Mouse (Mus musculus): ENCODE results near the gene Stx11. TPM values are rescaled to one million over a fixed set of nuclear protein-coding genes. Genes with fewer than 3 reads are reported as not detected.

Stx11 gene
- polyA plus RNA-seq, 1 experiment: 0.23 TPM

GRCm38 (mm10) chr10:12991953-12992352 lies 27.9 kb upstream of the Stx11 start:
- H3K27ac ChIP-seq (ENCODE audit: control insufficient read depth, insufficient read depth, low read depth, low read length): no peak overlapping the region
- no peak overlapping the region for H3K4me3 ChIP-seq (ENCODE audit: control insufficient read depth, low read depth, low read length)
- H3K4me1 ChIP-seq (ENCODE audit: control insufficient read depth, insufficient read depth, low read length): peaks cover 3% of the 10 kb centered on the region; the same call in 1 of the 2 replicates
- TF ChIP-seq CTCF (IDR thresholded peaks at IDR 0.05; ENCODE audit: control insufficient read depth, insufficient read depth, insufficient replicate concordance, low read depth, low read length): no peak
- no peak for TF ChIP-seq POLR2A (IDR thresholded peaks at IDR 0.05; ENCODE audit: control insufficient read depth, low read depth, low read length)
- no peaks in the 10 kb centered on the region for H3K27me3 ChIP-seq (ENCODE audit: control insufficient read depth, insufficient read depth, low read length)
- H3K36me3 ChIP-seq (ENCODE audit: control insufficient read depth, insufficient read depth, low read length): no peaks in the 10 kb centered on the region

DNA sequence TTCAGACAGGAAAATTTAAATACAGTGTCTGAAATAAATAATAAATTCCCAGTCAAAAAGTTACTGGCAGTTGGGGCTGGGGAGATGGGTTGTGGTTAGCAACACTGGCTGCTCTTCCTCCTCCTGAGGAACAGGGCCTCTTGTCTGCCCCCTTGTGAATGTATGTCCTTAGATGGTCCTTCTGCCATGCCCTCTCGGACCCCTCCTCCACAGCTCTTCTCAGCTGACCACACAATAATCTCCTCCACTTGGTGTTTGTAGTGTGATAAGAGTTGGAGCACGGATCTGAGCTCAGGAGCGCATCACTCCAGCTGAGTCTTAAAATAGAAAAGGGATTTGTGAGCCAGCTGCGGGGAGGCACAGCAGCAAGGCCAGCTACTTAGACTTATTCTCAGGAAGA lies 22.8 kb upstream of the Stx11 start:
- TF ChIP-seq POLR2A (IDR thresholded peaks at IDR 0.05; ENCODE audit: control insufficient read depth, low read depth, low read length) (no peak), CTCF (IDR thresholded peaks at IDR 0.05; ENCODE audit: control insufficient read depth, insufficient read depth, insufficient replicate concordance, low read depth, low read length) (no peak)
- Histone ChIP-seq H3K36me3 (ENCODE audit: control insufficient read depth, insufficient read depth, low read length) (no peaks in the 10 kb centered on the region), H3K4me3 (ENCODE audit: control insufficient read depth, low read depth, low read length) (no peak overlapping the region), H3K4me1 (ENCODE audit: control insufficient read depth, insufficient read depth, low read length) (no peaks in the 10 kb centered on the region), H3K27me3 (ENCODE audit: control insufficient read depth, insufficient read depth, low read length) (no peaks in the 10 kb centered on the region), H3K27ac (ENCODE audit: control insufficient read depth, insufficient read depth, low read depth, low read length) (no peak overlapping the region)

- Histone ChIP-seq H3K36me3 (ENCODE audit: control insufficient read depth, insufficient read depth, low read length) (no peaks in the 10 kb centered on the region), H3K27me3 (ENCODE audit: control insufficient read depth, insufficient read depth, low read length) (no peaks in the 10 kb centered on the region), H3K4me3 (ENCODE audit: control insufficient read depth, low read depth, low read length) (no peak overlapping the region), H3K4me1 (ENCODE audit: control insufficient read depth, insufficient read depth, low read length) (no peaks in the 10 kb centered on the region), H3K27ac (ENCODE audit: control insufficient read depth, insufficient read depth, low read depth, low read length) (no peak overlapping the region)
- TF ChIP-seq POLR2A (IDR thresholded peaks at IDR 0.05; ENCODE audit: control insufficient read depth, low read depth, low read length): no peak
- TF ChIP-seq CTCF (IDR thresholded peaks at IDR 0.05; ENCODE audit: control insufficient read depth, insufficient read depth, insufficient replicate concordance, low read depth, low read length): no peak
Observed at GRCm38 (mm10) chr10:12986485-12986884, 22.4 kb upstream of the Stx11 start.

GRCm38 (mm10) chr10:12985028-12985427 lies 20.9 kb upstream of the Stx11 start:
- TF ChIP-seq CTCF (IDR thresholded peaks at IDR 0.05; ENCODE audit: control insufficient read depth, insufficient read depth, insufficient replicate concordance, low read depth, low read length) (no peak), POLR2A (IDR thresholded peaks at IDR 0.05; ENCODE audit: control insufficient read depth, low read depth, low read length) (no peak)
- H3K4me3 ChIP-seq (ENCODE audit: control insufficient read depth, low read depth, low read length): no peak overlapping the region

DNA sequence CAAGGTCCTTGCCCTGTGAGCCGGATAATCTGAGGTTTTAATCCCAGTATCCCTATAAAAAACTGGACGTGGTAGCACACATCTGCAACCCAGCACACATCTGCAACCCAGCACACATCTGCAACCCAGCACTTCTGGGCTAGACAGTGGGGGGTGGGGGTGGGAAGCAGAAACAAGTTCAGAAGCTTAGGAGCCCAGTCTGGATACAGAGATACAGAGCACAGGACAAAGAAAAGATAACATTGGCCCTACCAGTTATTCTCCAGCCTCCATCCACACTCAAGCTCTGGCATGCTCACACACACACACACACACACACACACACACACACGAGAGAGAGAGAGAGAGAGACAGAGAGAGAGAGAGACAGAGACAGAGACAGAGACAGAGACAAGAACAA lies 19.4 kb upstream of the Stx11 start:
- TF ChIP-seq CTCF (IDR thresholded peaks at IDR 0.05; ENCODE audit: control insufficient read depth, insufficient read depth, insufficient replicate concordance, low read depth, low read length): no peak

More at GRCm38 (mm10) chr10:12985028-12985427, 20.9 kb upstream of the Stx11 start:
- Histone ChIP-seq H3K4me1 (ENCODE audit: control insufficient read depth, insufficient read depth, low read length) (no peaks in the 10 kb centered on the region), H3K27me3 (ENCODE audit: control insufficient read depth, insufficient read depth, low read length) (no peaks in the 10 kb centered on the region), H3K27ac (ENCODE audit: control insufficient read depth, insufficient read depth, low read depth, low read length) (no peak overlapping the region), H3K36me3 (ENCODE audit: control insufficient read depth, insufficient read depth, low read length) (no peaks in the 10 kb centered on the region)

DNA sequence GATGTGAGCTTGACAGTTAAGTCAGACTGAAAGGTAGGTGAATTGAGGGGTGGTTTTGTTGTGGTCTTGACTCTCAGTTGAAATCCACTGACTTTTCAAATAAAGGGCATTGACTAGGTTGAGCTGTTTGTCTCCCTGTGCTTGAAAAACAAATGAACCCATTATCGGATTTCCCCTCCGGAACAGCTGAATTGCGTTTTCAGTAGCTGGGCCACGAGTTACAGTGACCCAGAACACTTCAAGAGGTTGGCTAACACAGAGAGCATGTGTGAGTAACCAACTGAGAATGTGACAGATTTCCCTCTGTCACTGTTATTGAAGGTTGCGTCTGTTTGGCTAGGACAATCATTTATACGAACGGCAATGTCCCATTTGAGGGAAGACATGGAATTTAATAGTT lies 17.0 kb upstream of the Stx11 start:
- Histone ChIP-seq H3K4me3 (ENCODE audit: control insufficient read depth, low read depth, low read length) (no peak overlapping the region), H3K36me3 (ENCODE audit: control insufficient read depth, insufficient read depth, low read length) (no peaks in the 10 kb centered on the region), H3K27me3 (ENCODE audit: control insufficient read depth, insufficient read depth, low read length) (no peaks in the 10 kb centered on the region), H3K4me1 (ENCODE audit: control insufficient read depth, insufficient read depth, low read length) (no peaks in the 10 kb centered on the region), H3K27ac (ENCODE audit: control insufficient read depth, insufficient read depth, low read depth, low read length) (no peak overlapping the region)
- no peak for TF ChIP-seq CTCF (IDR thresholded peaks at IDR 0.05; ENCODE audit: control insufficient read depth, insufficient read depth, insufficient replicate concordance, low read depth, low read length)
- TF ChIP-seq POLR2A (IDR thresholded peaks at IDR 0.05; ENCODE audit: control insufficient read depth, low read depth, low read length): no peak

More for the DNA sequence above, 19.4 kb upstream of the Stx11 start:
- Histone ChIP-seq H3K36me3 (ENCODE audit: control insufficient read depth, insufficient read depth, low read length) (no peaks in the 10 kb centered on the region), H3K27ac (ENCODE audit: control insufficient read depth, insufficient read depth, low read depth, low read length) (no peak overlapping the region), H3K4me3 (ENCODE audit: control insufficient read depth, low read depth, low read length) (no peak overlapping the region), H3K27me3 (ENCODE audit: control insufficient read depth, insufficient read depth, low read length) (no peaks in the 10 kb centered on the region), H3K4me1 (ENCODE audit: control insufficient read depth, insufficient read depth, low read length) (no peaks in the 10 kb centered on the region)

DNA sequence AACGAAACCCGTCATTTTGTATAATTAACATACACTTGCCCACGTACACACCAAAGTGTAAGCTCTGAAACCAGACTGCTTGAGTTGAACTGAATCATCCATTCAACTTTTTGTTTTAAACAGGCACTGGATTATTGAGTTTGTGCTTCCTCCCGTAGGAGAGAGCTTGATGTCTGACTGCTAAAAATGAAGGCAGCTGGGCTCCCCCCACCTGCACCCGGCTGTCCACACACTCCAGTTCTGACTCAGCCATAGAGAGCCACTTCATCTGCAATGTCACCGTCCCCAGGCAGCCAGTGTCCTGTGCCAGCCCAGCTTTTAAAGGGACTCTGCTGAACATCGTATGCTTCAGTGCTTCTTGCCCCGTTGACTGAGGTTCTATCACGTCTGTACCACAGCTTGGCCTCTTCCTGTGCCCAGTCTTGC lies 13.7 kb upstream of the Stx11 start:
- Histone ChIP-seq H3K4me1 (ENCODE audit: control insufficient read depth, insufficient read depth, low read length) (no peaks in the 10 kb centered on the region), H3K36me3 (ENCODE audit: control insufficient read depth, insufficient read depth, low read length) (no peaks in the 10 kb centered on the region), H3K4me3 (ENCODE audit: control insufficient read depth, low read depth, low read length) (no peak overlapping the region), H3K27ac (ENCODE audit: control insufficient read depth, insufficient read depth, low read depth, low read length) (no peak overlapping the region), H3K27me3 (ENCODE audit: control insufficient read depth, insufficient read depth, low read length) (no peaks in the 10 kb centered on the region)
- TF ChIP-seq CTCF (IDR thresholded peaks at IDR 0.05; ENCODE audit: control insufficient read depth, insufficient read depth, insufficient replicate concordance, low read depth, low read length): no peak
- no peak for TF ChIP-seq POLR2A (IDR thresholded peaks at IDR 0.05; ENCODE audit: control insufficient read depth, low read depth, low read length)

GRCm38 (mm10) chr10:12976552-12976951 lies 12.5 kb upstream of the Stx11 start:
- Histone ChIP-seq H3K36me3 (ENCODE audit: control insufficient read depth, insufficient read depth, low read length) (no peaks in the 10 kb centered on the region), H3K27me3 (ENCODE audit: control insufficient read depth, insufficient read depth, low read length) (no peaks in the 10 kb centered on the region)
- no peak for TF ChIP-seq POLR2A (IDR thresholded peaks at IDR 0.05; ENCODE audit: control insufficient read depth, low read depth, low read length)
- TF ChIP-seq CTCF (IDR thresholded peaks at IDR 0.05; ENCODE audit: control insufficient read depth, insufficient read depth, insufficient replicate concordance, low read depth, low read length): no peak

More at GRCm38 (mm10) chr10:12976552-12976951, 12.5 kb upstream of the Stx11 start:
- H3K27ac ChIP-seq (ENCODE audit: control insufficient read depth, insufficient read depth, low read depth, low read length): no peak overlapping the region
- no peaks in the 10 kb centered on the region for H3K4me1 ChIP-seq (ENCODE audit: control insufficient read depth, insufficient read depth, low read length)
- H3K4me3 ChIP-seq (ENCODE audit: control insufficient read depth, low read depth, low read length): no peak overlapping the region
